Mouse (Mus musculus): ENCODE measurements around the gene Mettl1.
A peak's percentile ranks its signal among the peaks of the same experiment; 100 is the strongest.
"Not testable (repeated sequence)": the region's sequence is repeated elsewhere in the genome, so short reads cannot be mapped to it uniquely, and the experiment has no call there.

Gene Mettl1

DNA sequence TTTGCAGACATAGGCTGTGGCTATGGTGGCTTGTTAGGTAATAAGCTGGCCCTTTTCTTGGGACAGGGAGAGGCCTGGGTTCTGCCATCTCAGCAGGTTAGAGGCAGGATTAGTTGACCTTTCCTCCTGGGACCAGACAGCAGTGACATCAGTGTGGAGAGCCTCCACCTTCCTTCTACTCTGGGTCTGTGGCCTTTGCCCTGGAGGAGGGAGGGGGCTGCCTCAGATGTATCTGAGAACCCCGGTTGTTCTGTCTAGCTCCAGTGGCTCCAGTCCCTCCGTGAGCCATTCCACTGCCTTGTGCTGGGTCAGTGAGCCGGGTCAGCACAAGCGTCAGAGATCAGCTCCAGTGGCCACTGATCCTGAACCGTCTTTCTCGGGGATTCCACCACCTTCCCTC, 2.0 kb downstream of the Mettl1 start:
- no peak for DNase-seq (ENCODE audit: extremely low read depth, low read depth)

DNA sequence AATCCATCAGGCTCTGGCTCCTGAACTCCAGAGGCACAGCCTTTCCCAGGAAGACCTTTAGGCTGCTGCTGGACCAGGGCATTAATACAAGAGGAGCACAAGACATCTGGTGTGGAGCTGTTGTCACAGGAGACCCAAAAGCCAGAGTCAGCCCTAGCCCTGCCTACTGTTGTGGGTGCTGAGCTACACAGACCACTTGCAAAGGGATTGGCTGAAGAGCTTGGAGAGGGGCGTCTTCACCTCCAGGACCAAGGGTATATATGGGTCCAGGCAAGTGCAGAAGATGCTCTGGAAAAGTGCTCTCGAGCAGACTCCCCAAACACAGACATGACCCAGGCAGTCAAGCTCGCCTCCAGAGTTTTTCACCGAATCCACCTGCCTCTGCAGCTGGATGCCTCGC, 6.7 kb downstream of the Mettl1 start, which contains the start of gene Cyp27b1:
Gene Cyp27b1 (plus strand): TSS at position 297 of the 400 bp plus-strand sequence.
- DNase-seq (ENCODE audit: extremely low read depth, low read depth) = no peak

- DNase-seq (ENCODE audit: extremely low read depth, low read depth) = no peak
Observed at GRCm38 (mm10) chr10:127048608-127049394, 7.6 kb downstream of the Mettl1 start.

DNA sequence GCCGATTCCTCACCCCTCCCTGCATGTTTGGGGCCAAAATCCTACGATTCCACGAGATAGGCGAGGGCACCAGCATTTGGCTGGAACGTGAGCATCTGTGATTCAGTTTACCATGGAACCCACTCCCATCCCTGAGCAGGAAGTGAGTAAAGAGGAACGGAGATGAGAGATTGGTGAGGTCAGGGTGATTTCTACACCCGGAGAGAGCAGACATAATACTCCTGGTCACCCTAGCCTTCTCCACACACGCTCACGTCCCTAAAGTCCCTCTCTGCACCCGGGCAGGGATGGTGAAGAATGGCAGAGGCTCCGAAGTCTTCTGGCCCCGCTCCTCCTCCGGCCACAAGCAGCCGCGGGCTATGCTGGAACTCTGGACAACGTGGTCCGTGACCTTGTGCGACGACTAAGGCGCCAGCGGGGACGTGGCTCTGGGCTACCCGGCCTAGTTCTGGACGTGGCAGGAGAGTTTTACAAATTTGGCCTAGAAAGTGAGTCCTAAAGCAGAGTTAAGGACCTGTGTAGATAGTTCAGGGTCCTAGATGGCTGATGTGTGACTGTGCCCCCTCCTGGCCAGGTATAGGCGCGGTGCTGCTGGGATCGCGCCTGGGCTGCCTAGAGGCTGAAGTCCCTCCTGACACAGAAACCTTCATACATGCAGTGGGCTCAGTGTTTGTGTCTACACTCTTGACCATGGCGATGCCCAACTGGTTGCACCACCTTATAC, 8.3 kb downstream of the Mettl1 start:
- DNase-seq (ENCODE audit: extremely low read depth, low read depth) = no peak

DNA sequence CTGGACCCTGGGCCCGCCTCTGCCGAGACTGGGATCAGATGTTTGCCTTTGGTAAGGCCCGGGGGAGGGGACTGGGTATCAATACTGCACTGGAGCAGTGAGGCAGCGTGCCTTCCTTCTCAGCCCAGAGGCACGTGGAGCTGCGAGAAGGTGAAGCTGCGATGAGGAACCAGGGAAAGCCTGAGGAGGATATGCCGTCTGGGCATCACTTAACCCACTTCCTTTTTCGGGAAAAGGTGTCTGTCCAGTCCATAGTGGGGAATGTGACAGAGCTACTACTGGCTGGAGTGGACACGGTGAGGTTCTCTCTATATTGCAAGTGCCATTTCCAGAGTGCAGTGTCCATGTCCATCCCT, 8.9 kb downstream of the Mettl1 start:
- DNase-seq (ENCODE audit: extremely low read depth, low read depth) = no peak

GRCm38 (mm10) chr10:127054646-127055045, 13.4 kb downstream of the Mettl1 start:
- no peak for DNase-seq (ENCODE audit: extremely low read depth, low read depth)

GRCm38 (mm10) chr10:127055406-127055805, 14.2 kb downstream of the Mettl1 start:
- DNase-seq (ENCODE audit: extremely low read depth, low read depth) = no peak

DNA sequence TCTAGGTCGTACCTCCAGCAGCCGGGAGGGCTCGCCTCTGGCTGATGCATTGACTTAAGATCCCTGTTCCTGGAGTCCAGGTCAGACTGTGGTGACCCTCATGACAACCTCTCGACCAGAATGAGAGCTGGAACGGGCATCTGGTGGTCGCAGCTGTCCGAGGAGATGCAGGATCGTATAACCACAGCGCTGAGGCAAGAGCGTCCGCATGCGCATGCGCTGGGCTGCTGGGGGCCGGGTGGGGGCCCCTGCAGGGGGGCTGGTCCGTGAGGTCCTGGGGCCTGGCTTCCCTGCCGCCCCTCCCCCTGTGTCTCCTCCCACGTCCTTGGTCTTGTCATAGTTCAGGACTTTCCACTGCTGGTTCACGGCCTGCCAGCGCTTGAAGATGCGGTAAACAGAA, 15.3 kb downstream of the Mettl1 start:
- DNase-seq (ENCODE audit: extremely low read depth, low read depth) = no peak

DNA sequence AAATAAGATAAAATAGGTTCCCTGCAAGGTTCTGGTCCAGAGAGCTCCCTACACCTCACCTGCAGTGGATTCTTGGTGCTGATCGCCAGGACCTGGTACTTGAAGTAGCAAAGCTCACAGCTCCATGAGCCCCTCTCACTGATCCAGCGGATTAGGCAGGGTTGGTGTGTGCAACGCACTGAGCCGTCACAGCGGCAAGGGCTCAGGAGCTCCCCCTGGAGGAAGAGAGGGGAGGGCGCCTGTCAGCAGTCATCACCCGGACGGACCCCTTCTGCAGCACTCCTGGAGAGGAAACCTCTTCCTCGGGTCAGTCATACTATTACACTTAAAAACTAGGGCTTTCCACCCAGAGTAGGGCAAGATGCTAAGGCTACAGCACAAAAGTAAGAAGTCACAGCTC, 16.9 kb downstream of the Mettl1 start:
- DNase-seq (ENCODE audit: extremely low read depth, low read depth) = no peak

- DNase-seq (ENCODE audit: extremely low read depth, low read depth) = no peak
Observed at GRCm38 (mm10) chr10:127058708-127059107, 17.5 kb downstream of the Mettl1 start.

DNA sequence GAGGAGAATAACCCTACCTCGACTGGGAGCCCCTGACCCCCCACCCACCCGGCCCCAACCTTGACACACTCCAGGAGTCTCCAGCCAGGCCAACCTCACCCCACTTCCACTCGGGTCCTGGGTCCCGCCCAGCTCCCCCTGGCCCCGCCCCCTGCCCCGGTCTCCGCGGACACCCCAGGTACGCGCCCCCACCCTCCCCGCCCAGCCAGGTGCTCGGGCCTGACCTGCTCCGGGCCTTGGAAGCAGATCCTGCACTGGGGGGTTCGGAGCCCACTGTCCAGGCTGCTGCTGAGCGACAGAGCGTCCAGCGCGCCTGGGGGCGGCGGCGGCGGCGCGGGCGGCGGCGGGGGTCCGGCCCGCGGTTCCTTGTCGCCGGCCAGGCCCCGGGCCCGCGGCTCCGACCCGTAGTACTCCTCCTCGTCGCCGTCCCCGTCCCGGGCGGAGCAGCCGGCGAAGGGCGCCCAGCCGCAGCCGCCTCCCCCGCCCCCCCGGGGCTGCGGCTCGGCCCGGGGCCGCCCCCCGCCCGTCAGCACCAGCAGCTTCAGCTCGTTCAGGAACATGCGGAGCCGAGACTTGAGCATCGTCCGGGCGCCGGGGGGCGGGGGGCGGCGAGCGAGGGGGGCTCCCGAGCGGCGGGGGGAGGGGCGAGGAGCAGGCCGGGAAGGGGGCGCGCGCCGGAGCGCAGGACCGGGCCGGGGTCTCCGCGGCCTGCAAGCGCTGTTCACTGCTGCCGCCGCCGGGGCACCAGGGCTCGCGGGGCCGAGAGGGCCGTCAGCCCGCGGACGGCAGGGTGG, 18.2 kb downstream of the Mettl1 start:
- no peak for DNase-seq (ENCODE audit: extremely low read depth, low read depth)

GRCm38 (mm10) chr10:127059968-127060916, 19.0 kb downstream of the Mettl1 start, which contains the start of gene March9:
Gene March9, minus strand, starts transcription at chr10:127060184.
- DNase-seq (ENCODE audit: extremely low read depth, low read depth) = no peak

DNA sequence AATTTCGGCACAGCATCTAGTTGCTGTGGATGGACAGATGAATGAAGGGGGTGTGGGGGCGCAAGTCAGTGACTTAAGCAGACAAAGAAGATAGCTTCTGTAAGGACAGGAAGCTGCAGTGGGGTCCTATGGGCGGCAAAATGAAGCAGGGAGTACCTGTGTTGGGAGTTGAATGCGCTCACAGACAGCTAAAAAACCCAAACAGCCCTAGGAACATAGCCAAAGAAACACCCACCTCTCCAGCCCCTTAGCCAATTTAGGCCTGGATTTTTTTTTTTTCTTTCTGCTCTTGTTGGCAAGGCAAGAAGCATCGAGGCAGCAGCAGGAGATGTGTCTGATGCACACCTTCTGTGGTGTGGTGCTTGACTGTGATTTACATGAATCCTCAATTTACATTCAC, 19.9 kb downstream of the Mettl1 start:
- DNase-seq (ENCODE audit: extremely low read depth, low read depth) = no peak

- no peak for DNase-seq (ENCODE audit: extremely low read depth, low read depth)
Observed at GRCm38 (mm10) chr10:127061513-127061912, 20.3 kb downstream of the Mettl1 start.

DNA sequence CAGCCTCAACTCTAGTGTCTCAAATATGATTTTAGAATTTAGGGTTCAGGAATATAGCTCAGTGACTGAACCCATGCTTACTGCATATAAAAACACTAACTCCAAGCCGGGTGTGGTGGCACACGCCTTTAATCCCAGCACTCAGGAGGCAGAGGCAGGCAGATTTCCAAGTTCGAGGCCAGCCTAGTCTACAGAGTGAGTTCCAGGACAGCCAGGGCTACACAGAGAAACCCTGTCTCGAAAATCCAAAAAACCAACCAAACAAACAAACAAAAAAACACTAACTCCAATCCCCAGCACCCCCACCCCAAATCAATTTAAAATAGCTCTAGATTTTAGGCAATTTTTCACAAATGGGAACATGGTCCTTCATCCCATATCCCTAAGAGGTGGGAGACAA, 20.9 kb downstream of the Mettl1 start:
- not testable (repeated sequence) for DNase-seq (ENCODE audit: extremely low read depth, low read depth)

GRCm38 (mm10) chr10:127062503-127062902, 21.3 kb downstream of the Mettl1 start:
- no peak for DNase-seq (ENCODE audit: extremely low read depth, low read depth)

- DNase-seq (ENCODE audit: extremely low read depth, low read depth) = peak; percentile 92
Observed at GRCm38 (mm10) chr10:127063239-127063872, 22.1 kb downstream of the Mettl1 start, which contains the start of gene Cdk4. Gene Cdk4, plus strand, starts transcription at chr10:127063534.

- DNase-seq (ENCODE audit: extremely low read depth, low read depth) = no peak
Observed at GRCm38 (mm10) chr10:127063913-127064870, 23.0 kb downstream of the Mettl1 start.

- DNase-seq (ENCODE audit: extremely low read depth, low read depth) = no peak
Observed at GRCm38 (mm10) chr10:127065981-127066380, 24.8 kb downstream of the Mettl1 start.
